In the genomic region with DNA sequence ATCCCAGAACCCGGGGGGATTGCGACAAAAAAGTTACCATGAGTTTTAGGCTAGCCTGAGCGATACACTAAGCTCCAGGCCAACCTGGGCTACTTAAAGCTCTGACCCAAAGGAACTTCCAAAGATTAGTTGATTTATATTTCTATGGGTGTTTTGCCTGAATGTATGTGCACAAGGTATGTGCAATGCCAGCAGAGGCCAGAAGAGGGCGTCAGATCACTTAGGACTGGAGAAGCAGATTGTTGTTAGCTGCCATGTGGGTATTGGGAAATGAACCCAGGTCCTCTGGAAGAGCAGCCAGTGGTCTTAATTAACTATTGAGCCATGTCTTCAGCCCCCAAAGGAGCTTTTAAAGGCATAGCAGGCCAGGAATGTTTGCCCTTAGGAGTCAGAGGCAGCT, we compare ENCODE assay signal across 16 mouse cellular contexts. TPM values are rescaled to one million over a fixed set of nuclear protein-coding genes. Genes with fewer than 3 reads are reported as not detected.
A peak's percentile ranks its signal among the peaks of the same experiment; 100 is the strongest.
DNase-seq lines count a peak whose midpoint lies in the region; ATAC-seq and TF ChIP-seq lines count a peak whose summit lies in the region.
"Had no signal": no experiment of that assay in that cellular context is flagged by ENCODE, and none has a peak within 500 bp of the region (broad histone marks: within the 10 kb centered on the region; RNA-seq: fewer than 3 reads in every experiment).

No protein-coding gene starts in this region.

- peak; percentile 47 for TF ChIP-seq CTCF in kidney, postnatal 0 days (IDR thresholded peaks at IDR 0.05; ENCODE audit: low read depth)

- no peak for ATAC-seq in kidney, postnatal 0 days (replicated peaks; ENCODE audit: low FRiP score, low read depth)
- no peak for ATAC-seq in kidney, embryonic 14.5 days (ENCODE audit: low FRiP score, low TSS enrichment)

- 81% methylated on average over 4 of the region's 4 CpGs for WGBS in kidney, postnatal 0 days
- 87% methylated on average over 4 of the region's 4 CpGs for WGBS in kidney, embryonic 14.5 days

- no peak overlapping the region for H3K4me3 ChIP-seq in kidney, postnatal 0 days (replicated peaks; ENCODE audit: low read depth, low read length)
- no peak overlapping the region for H3K4me3 ChIP-seq in kidney, embryonic 14.5 days (ENCODE audit: low read length)
- H3K4me3 ChIP-seq: heart, embryonic 15.5 days; hindbrain, embryonic 13.5 days; kidney, embryonic 15.5 days; limb, embryonic 12.5 days had no signal

- no peak overlapping the region for H3K9ac ChIP-seq in kidney, postnatal 0 days (ENCODE audit: low read depth, low read length)
- H3K9ac ChIP-seq in kidney, embryonic 14.5 days (ENCODE audit: low read depth, low read length), result no peak overlapping the region
- H3K9ac ChIP-seq: heart, embryonic 15.5 days; hindbrain, embryonic 13.5 days; kidney, embryonic 15.5 days; limb, embryonic 12.5 days had no signal

- no peaks in the 10 kb centered on the region for H3K4me1 ChIP-seq in kidney, postnatal 0 days (replicated peaks; ENCODE audit: insufficient read depth, low read length)
- no peaks in the 10 kb centered on the region; the same call in 1 of the 2 replicates for H3K4me1 ChIP-seq in kidney, embryonic 14.5 days (ENCODE audit: control insufficient read depth, insufficient read depth, low read length)

- H3K36me3 ChIP-seq in kidney, postnatal 0 days (ENCODE audit: insufficient read depth, low read length), result no peaks in the 10 kb centered on the region
- no peaks in the 10 kb centered on the region for H3K36me3 ChIP-seq in kidney, embryonic 14.5 days (ENCODE audit: control insufficient read depth, insufficient read depth, low read length)
- H3K36me3 ChIP-seq: heart, embryonic 15.5 days; hindbrain, embryonic 13.5 days; kidney, embryonic 15.5 days; limb, embryonic 12.5 days had no signal

- peak; percentile 26 for DNase-seq in cerebellum, adult 11-12 months
- DNase-seq in cerebellum, adult 11 months, result no peak
- no peak for DNase-seq in kidney, postnatal 0 days (ENCODE audit: low spot score)
- DNase-seq in 416B (ENCODE audit: low read depth), result peak; percentile 33
- DNase-seq in ZHBTc4 (ENCODE audit: low read depth, low spot score), result peak; percentile 83
- no peak for DNase-seq in adipocyte (ENCODE audit: low spot score)
- no peak for DNase-seq in adrenal gland, adult 8-10 months
- DNase-seq: gastrocnemius, postnatal 36 days; layer of hippocampus, adult 9-11 months; thymus, adult 18-20 months had no signal

- no peak overlapping the region for H3K27ac ChIP-seq in kidney, postnatal 0 days
- H3K27ac ChIP-seq in kidney, embryonic 14.5 days (ENCODE audit: low read depth, low read length), result no peak overlapping the region
- H3K27ac ChIP-seq: heart, embryonic 15.5 days; hindbrain, embryonic 13.5 days; kidney, embryonic 15.5 days; limb, embryonic 12.5 days had no signal

- no peak overlapping the region for H3K4me2 ChIP-seq in kidney, postnatal 0 days (ENCODE audit: low read length)
- no peak overlapping the region for H3K4me2 ChIP-seq in kidney, embryonic 14.5 days (replicated peaks; ENCODE audit: low read depth, low read length)
- H3K4me2 ChIP-seq: heart, embryonic 15.5 days; hindbrain, embryonic 13.5 days; kidney, embryonic 15.5 days; limb, embryonic 12.5 days; midbrain, embryonic 11.5 days had no signal

- no peaks in the 10 kb centered on the region for H3K9me3 ChIP-seq in kidney, postnatal 0 days (replicated peaks; ENCODE audit: low read length)
- no peaks in the 10 kb centered on the region for H3K9me3 ChIP-seq in kidney, embryonic 14.5 days (ENCODE audit: control insufficient read depth, low read length)
- H3K9me3 ChIP-seq: heart, embryonic 15.5 days; hindbrain, embryonic 13.5 days; kidney, embryonic 15.5 days had no signal

- H3K27me3 ChIP-seq in kidney, postnatal 0 days (ENCODE audit: insufficient read depth, low read length), result peaks cover 33% of the 10 kb centered on the region
- H3K27me3 ChIP-seq in kidney, embryonic 14.5 days (ENCODE audit: control insufficient read depth, insufficient read depth, low read length), result peaks cover 64% of the 10 kb centered on the region

RNA-seq across cellular contexts. Expression of a gene that starts 8.9 kb away (rescaled TPM):
- polyA plus RNA-seq in kidney, postnatal 0 days (2015; fragmentation: Nextera tagmentation; extraction: Ambion mirVana), result 0.68 and 0.74 TPM in 2 replicates
- polyA plus RNA-seq in kidney, embryonic 14.5 days (2014; fragmentation: Nextera tagmentation; extraction: Ambion mirVana), result 1.5 and 1.6 TPM in 2 replicates
- 10 to 100 TPM in 3 of 4 experiments, 1 to 10 TPM in 1; 6.7 to 18.3 (median 14.0) TPM for total RNA-seq in adrenal gland, adult 8-10 months (2022)

RNA-seq across cellular contexts. Expression of a gene that starts 11.2 kb away (rescaled TPM):
- 1.7 and 1.9 TPM in 2 replicates for polyA plus RNA-seq in kidney, postnatal 0 days (2015; fragmentation: Nextera tagmentation; extraction: Ambion mirVana)
- 0.76 and 1.4 TPM in 2 replicates for polyA plus RNA-seq in kidney, embryonic 14.5 days (2014; fragmentation: Nextera tagmentation; extraction: Ambion mirVana)
- 1 to 10 TPM in 1 of 4 experiments, under 1 TPM in 3; 0.49 to 1.4 (median 0.84) TPM for total RNA-seq in adrenal gland, adult 8-10 months (2022)

RNA-seq across cellular contexts. Expression of a gene that starts 40.2 kb away (rescaled TPM):
- 7.5 and 7.6 TPM in 2 replicates for polyA plus RNA-seq in kidney, postnatal 0 days (2015; fragmentation: Nextera tagmentation; extraction: Ambion mirVana)
- 10.7 and 13.8 TPM in 2 replicates for polyA plus RNA-seq in kidney, embryonic 14.5 days (2014; fragmentation: Nextera tagmentation; extraction: Ambion mirVana)
- 10 to 100 TPM; 17.3 to 26.7 (median 20.3) TPM for total RNA-seq in adrenal gland, adult 8-10 months (2022)

Comparison
In these comparisons a context has a peak if more than half of its experiments do, and no peak if none do; other contexts are left out.
1. DNase-seq: peak in cerebellum, adult 11-12 months (single experiment), 416B (single experiment) and ZHBTc4 (single experiment); none in cerebellum, adult 11 months (single experiment), kidney, postnatal 0 days (single experiment), adipocyte (single experiment) and adrenal gland, adult 8-10 months (single experiment).